Mouse (Mus musculus): Measurements from ENCODE around the gene Sfta2.

Gene Sfta2

GRCm38 (mm10) chr17:35680591-35680990 lies 79.2 kb downstream of the Sfta2 start:
- no peak for DNase-seq (ENCODE audit: low spot score)

GRCm38 (mm10) chr17:35681986-35682385 lies 80.6 kb downstream of the Sfta2 start:
- no peak for DNase-seq (ENCODE audit: low spot score)

- DNase-seq (ENCODE audit: low spot score), result no peak
These were observed 83.7 kb downstream of the Sfta2 start for GRCm38 (mm10) chr17:35685061-35685460.

GRCm38 (mm10) chr17:35688347-35689175 lies 87.2 kb downstream of the Sfta2 start:
- no peak for DNase-seq (ENCODE audit: low spot score)

GRCm38 (mm10) chr17:35689936-35690645 lies 88.7 kb downstream of the Sfta2 start:
- no peak for DNase-seq (ENCODE audit: low spot score)

GRCm38 (mm10) chr17:35691811-35692210 lies 90.5 kb downstream of the Sfta2 start:
- DNase-seq (ENCODE audit: low spot score), result no peak

- no peak for DNase-seq (ENCODE audit: low spot score)
These were observed 91.0 kb downstream of the Sfta2 start for GRCm38 (mm10) chr17:35692368-35692767.

GRCm38 (mm10) chr17:35693906-35694305 lies 92.6 kb downstream of the Sfta2 start:
- DNase-seq (ENCODE audit: low spot score), result no peak

- no peak for DNase-seq (ENCODE audit: low spot score)
These were observed 93.9 kb downstream of the Sfta2 start for GRCm38 (mm10) chr17:35695289-35695688.

- no peak for DNase-seq (ENCODE audit: low spot score)
These were observed 95.3 kb downstream of the Sfta2 start for GRCm38 (mm10) chr17:35696691-35697090.

- no peak for DNase-seq (ENCODE audit: low spot score)
These were observed 96.0 kb downstream of the Sfta2 start for GRCm38 (mm10) chr17:35697429-35697758.

- peak; percentile 82 for DNase-seq (ENCODE audit: low spot score)
These were observed 96.6 kb downstream of the Sfta2 start for GRCm38 (mm10) chr17:35697759-35698500.

- DNase-seq (ENCODE audit: low spot score), result no peak
These were observed 97.1 kb downstream of the Sfta2 start for GRCm38 (mm10) chr17:35698501-35698883.

GRCm38 (mm10) chr17:35699919-35700318 lies 98.6 kb downstream of the Sfta2 start:
- peak; percentile 37 for DNase-seq (ENCODE audit: low spot score)

Measured in yolk sac, embryonic 10.5 days (tissue).